Comparison of ENCODE assay signal across 24 mouse cellular contexts in the genomic region with DNA sequence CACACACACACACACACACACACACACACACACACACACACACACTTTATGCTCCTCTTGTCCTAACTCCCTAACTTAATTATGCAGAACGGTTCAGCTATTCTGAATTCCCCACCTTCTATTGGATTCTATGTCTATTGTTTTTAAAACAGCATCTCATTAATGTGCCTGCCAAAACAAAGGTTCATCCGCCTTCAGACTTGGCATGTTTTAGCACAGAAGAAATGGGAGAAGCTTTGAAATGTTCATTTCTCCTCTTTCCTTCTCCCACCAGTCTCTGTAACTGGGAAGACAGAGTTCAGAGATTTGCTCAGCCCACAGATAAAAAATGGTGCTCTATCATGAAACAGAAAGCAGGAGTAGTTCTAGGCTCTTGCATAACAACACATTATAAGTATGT.
DNase-seq lines count a peak whose midpoint lies in the region; ATAC-seq and TF ChIP-seq lines count a peak whose summit lies in the region.
"Had no signal": no experiment of that assay in that cellular context is flagged by ENCODE, and none has a peak within 500 bp of the region (broad histone marks: within the 10 kb centered on the region; RNA-seq: fewer than 3 reads in every experiment).

No protein-coding gene starts in this region.

- TF ChIP-seq POLR2A in brain, embryonic 14.5 days (IDR thresholded peaks at IDR 0.05; ENCODE audit: borderline replicate concordance, extremely low read depth, insufficient read depth, insufficient read length, poor library complexity, severe bottlenecking): no peak

- 63% methylated on average over 2 of the region's 2 CpGs for whole genome bisulfite sequencing in midbrain, embryonic 14.5 days
- WGBS in midbrain, postnatal 0 days: 57% methylated on average over 2 of the region's 2 CpGs

- no peak overlapping the region for H3K4me3 ChIP-seq in midbrain, embryonic 14.5 days (replicated peaks; ENCODE audit: low read depth, low read length)
- no peak overlapping the region for H3K4me3 ChIP-seq in midbrain, postnatal 0 days (ENCODE audit: low read depth, low read length)
- H3K4me3 ChIP-seq: embryonic facial prominence, embryonic 15.5 days; erythroblast, embryonic 14.5 days; forebrain, embryonic 10.5 days; gastrocnemius, adult 2 months; heart, embryonic 13.5 days; hindbrain, embryonic 12.5 days had no signal

- no peaks in the 10 kb centered on the region for H3K27me3 ChIP-seq in midbrain, embryonic 14.5 days (ENCODE audit: control insufficient read depth, insufficient read depth, low read length)
- H3K27me3 ChIP-seq in midbrain, postnatal 0 days (ENCODE audit: insufficient read depth, low read length): no peaks in the 10 kb centered on the region
- H3K27me3 ChIP-seq: embryonic facial prominence, embryonic 15.5 days; hindbrain, embryonic 12.5 days had no signal

- H3K9me3 ChIP-seq in midbrain, embryonic 14.5 days (ENCODE audit: control insufficient read depth, low read length): no peaks in the 10 kb centered on the region
- no peaks in the 10 kb centered on the region for H3K9me3 ChIP-seq in midbrain, postnatal 0 days (ENCODE audit: low read length)
- H3K9me3 ChIP-seq: embryonic facial prominence, embryonic 15.5 days; forebrain, embryonic 10.5 days; heart, embryonic 13.5 days; hindbrain, embryonic 12.5 days had no signal

- ATAC-seq in frontal cortex, adult (ENCODE audit: low TSS enrichment): peak; percentile 57
- no peak for ATAC-seq in midbrain, embryonic 14.5 days (ENCODE audit: low FRiP score, low TSS enrichment)
- ATAC-seq in midbrain, postnatal 0 days (ENCODE audit: low FRiP score): no peak
- ATAC-seq: hindbrain, embryonic 16.5 days; inflammation-experienced regulatory T-cells, adult 6 months had no signal

- H3K36me3 ChIP-seq in midbrain, embryonic 14.5 days (ENCODE audit: control insufficient read depth, insufficient read depth, low read length): no peaks in the 10 kb centered on the region
- no peaks in the 10 kb centered on the region for H3K36me3 ChIP-seq in midbrain, postnatal 0 days (ENCODE audit: insufficient read depth, low read length)
- H3K36me3 ChIP-seq: embryonic facial prominence, embryonic 15.5 days; forebrain, embryonic 10.5 days; heart, embryonic 13.5 days; hindbrain, embryonic 12.5 days had no signal

- H3K9ac ChIP-seq in midbrain, embryonic 14.5 days (replicated peaks; ENCODE audit: low read length): no peak overlapping the region
- H3K9ac ChIP-seq in midbrain, postnatal 0 days (replicated peaks; ENCODE audit: low read length, poor library complexity, severe bottlenecking): no peak overlapping the region
- H3K9ac ChIP-seq: embryonic facial prominence, embryonic 15.5 days; heart, embryonic 13.5 days; hindbrain, embryonic 12.5 days had no signal

- TF ChIP-seq CTCF in midbrain, postnatal 0 days (IDR thresholded peaks at IDR 0.05): no peak
- no peak for TF ChIP-seq CTCF in brain, embryonic 14.5 days (IDR thresholded peaks at IDR 0.05; ENCODE audit: borderline replicate concordance, extremely low read depth, insufficient read depth, insufficient read length)

- H3K4me1 ChIP-seq in midbrain, embryonic 14.5 days (ENCODE audit: control insufficient read depth, insufficient read depth, low read length): no peaks in the 10 kb centered on the region
- no peaks in the 10 kb centered on the region for H3K4me1 ChIP-seq in midbrain, postnatal 0 days (ENCODE audit: insufficient read depth, low read length)
- H3K4me1 ChIP-seq: embryonic facial prominence, embryonic 15.5 days; forebrain, embryonic 10.5 days; heart, embryonic 13.5 days; hindbrain, embryonic 12.5 days had no signal

- DNase-seq in frontal cortex, postnatal 14 days (ENCODE audit: low spot score in 2 of 2): no peak
- peak; percentile 4 to 41 for DNase-seq in layer of hippocampus, adult 18-20 months (ENCODE audit: low spot score in 2 of 2)
- DNase-seq in layer of hippocampus, postnatal 25 days (ENCODE audit: extremely low spot score in 1 of 2, low spot score in 1 of 2): no peak
- DNase-seq in midbrain, embryonic 14.5 days: peak; percentile 4
- no peak for DNase-seq in midbrain, postnatal 0 days (ENCODE audit: low spot score)
- peak; percentile 53 for DNase-seq in brain, embryonic 14.5 days (ENCODE audit: low read depth)
- DNase-seq in lung, postnatal 25 days (ENCODE audit: low spot score): no peak
- DNase-seq: adrenal gland, adult 2 months; adrenal gland, postnatal 25 days; cerebellum, adult 11 months; cerebellum, adult 8-10 months; cerebellum, postnatal 14 days; embryo, embryonic 11 days; gastrocnemius, adult 2 months; gastrocnemius, postnatal 25 days; heart, postnatal 4 days had no signal

- H3K27ac ChIP-seq in midbrain, embryonic 14.5 days (replicated peaks; ENCODE audit: low read depth, low read length): no peak overlapping the region
- H3K27ac ChIP-seq in midbrain, postnatal 0 days (ENCODE audit: low read depth, low read length): no peak overlapping the region
- H3K27ac ChIP-seq: embryonic facial prominence, embryonic 15.5 days; forebrain, embryonic 10.5 days; gastrocnemius, adult 2 months; heart, embryonic 13.5 days; hindbrain, embryonic 12.5 days had no signal

- H3K4me2 ChIP-seq in midbrain, embryonic 14.5 days (ENCODE audit: low read length): no peak overlapping the region
- no peak overlapping the region for H3K4me2 ChIP-seq in midbrain, postnatal 0 days (ENCODE audit: low read depth, low read length, poor library complexity, severe bottlenecking)
- H3K4me2 ChIP-seq: embryonic facial prominence, embryonic 15.5 days; heart, embryonic 13.5 days; hindbrain, embryonic 12.5 days had no signal

Comparison
In these comparisons a context has a peak if more than half of its experiments do, and no peak if none do; other contexts are left out.
1. DNase-seq: peak in layer of hippocampus, adult 18-20 months (2 of 2), midbrain, embryonic 14.5 days (single experiment) and brain, embryonic 14.5 days (single experiment); none in frontal cortex, postnatal 14 days (0 of 2), layer of hippocampus, postnatal 25 days (0 of 2), midbrain, postnatal 0 days (single experiment) and lung, postnatal 25 days (single experiment).